Mouse (Mus musculus): ENCODE results near the gene Sptssb. TPM values are rescaled to one million over a fixed set of nuclear protein-coding genes. Genes with fewer than 3 reads are reported as not detected.

Sptssb gene
- total RNA-seq, 2 experiments from 2014 or later = 1.3 to 2.0 TPM

Other genes with a start within 250 kb of the Sptssb start
- gene Nmd3, start 138.0 kb downstream of the Sptssb start, total RNA-seq (2021) = 10 to 100 TPM; 48.1 to 57.5 TPM
- not detected for gene Otol1, start 147.7 kb upstream of the Sptssb start, total RNA-seq (2021)

All from layer of hippocampus, postnatal 25 days (tissue).